10 mouse cellular contexts compared by ENCODE assay signal in the genomic region with DNA sequence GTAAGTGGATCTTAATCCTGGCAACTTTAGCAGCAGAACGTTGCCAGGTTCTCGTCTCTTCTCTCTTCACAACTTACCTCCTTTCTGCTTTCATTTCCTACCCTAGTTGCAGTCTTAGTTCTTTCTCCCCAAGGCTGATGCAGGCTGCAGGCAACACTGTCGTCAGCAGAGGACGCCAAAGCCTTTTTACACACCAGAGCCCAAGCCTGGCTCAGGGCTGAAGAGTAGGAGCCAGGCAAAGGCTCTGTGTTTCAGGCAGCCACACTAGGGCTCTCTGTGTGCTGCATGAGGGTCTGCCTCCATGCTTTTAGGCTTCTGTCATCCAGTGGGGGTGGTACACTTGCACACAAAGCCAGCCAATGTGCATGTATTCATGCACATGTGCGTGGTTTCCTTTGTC. TPM values are rescaled to one million over a fixed set of nuclear protein-coding genes. Genes with fewer than 3 reads are reported as not detected.
DNase-seq lines count a peak whose midpoint lies in the region; ATAC-seq and TF ChIP-seq lines count a peak whose summit lies in the region.
"Had no signal": no experiment of that assay in that cellular context is flagged by ENCODE, and none has a peak within 500 bp of the region (broad histone marks: within the 10 kb centered on the region; RNA-seq: fewer than 3 reads in every experiment).

No protein-coding gene starts in this region.

- intact Hi-C loops in gastrocnemius, adult 2 months (cut with DNase I), result loop anchor here (1.0 kb wide), 1 partner anchor 39 kb away; no protein-coding TSS in a partner anchor

- no peaks in the 10 kb centered on the region for H3K4me1 ChIP-seq in lung, embryonic 16.5 days (replicated peaks; ENCODE audit: control insufficient read depth, insufficient read depth, low read length)

- no peaks in the 10 kb centered on the region for H3K9me3 ChIP-seq in lung, embryonic 16.5 days (ENCODE audit: control insufficient read depth, low read length)
- H3K9me3 ChIP-seq: G1E had no signal

- no peak overlapping the region for H3K4me3 ChIP-seq in gastrocnemius, adult 2 months
- no peak overlapping the region for H3K4me3 ChIP-seq in C2C12 (ENCODE audit: insufficient read depth, poor library complexity, severe bottlenecking)
- no peak overlapping the region for H3K4me3 ChIP-seq in lung, embryonic 16.5 days (ENCODE audit: low read length)

- no peaks in the 10 kb centered on the region for H3K79me3 ChIP-seq in C2C12 (ENCODE audit: low read depth)

- no peak overlapping the region for H3K4me2 ChIP-seq in lung, embryonic 16.5 days (ENCODE audit: low read depth, low read length)

- peak; percentile 56; the same call in 1 of the 2 replicates for ATAC-seq in lung, embryonic 16.5 days (ENCODE audit: low read depth)

- H3K36me3 ChIP-seq in C2C12 (ENCODE audit: control insufficient read depth, insufficient read depth), result no peaks in the 10 kb centered on the region
- no peaks in the 10 kb centered on the region for H3K36me3 ChIP-seq in lung, embryonic 16.5 days (ENCODE audit: control insufficient read depth, insufficient read depth, low read length)
- H3K36me3 ChIP-seq: G1E had no signal

- H3K9ac ChIP-seq in lung, embryonic 16.5 days (ENCODE audit: low read length), result no peak overlapping the region

- H3K27ac ChIP-seq in gastrocnemius, adult 2 months, result no peak overlapping the region
- no peak overlapping the region for H3K27ac ChIP-seq in lung, embryonic 16.5 days (ENCODE audit: low read length)

- H3ac ChIP-seq in C2C12 (ENCODE audit: control insufficient read depth, insufficient read length, low read depth), result no peak overlapping the region

- 17% methylated on average over 5 of the region's 5 CpGs for WGBS in lung, embryonic 16.5 days

- no peaks in the 10 kb centered on the region for H3K79me2 ChIP-seq in C2C12 (ENCODE audit: control insufficient read depth, insufficient read depth)

- H3K27me3 ChIP-seq in C2C12 (ENCODE audit: control insufficient read depth, insufficient read depth, insufficient read length), result no peaks in the 10 kb centered on the region
- no peaks in the 10 kb centered on the region for H3K27me3 ChIP-seq in lung, embryonic 16.5 days (ENCODE audit: control insufficient read depth, insufficient read depth, low read depth, low read length)

- DNase-seq in gastrocnemius, adult 2 months, result peak; percentile 68
- no peak for DNase-seq in gastrocnemius, postnatal 25 days
- peak; percentile 66 for DNase-seq in cerebellum, adult 9-10 months
- peak; percentile 71 for DNase-seq in heart, postnatal 4 days
- DNase-seq in right cerebral cortex, postnatal 10 days (ENCODE audit: low spot score in 2 of 2), result peak; percentile 78 to 87
- no peak for DNase-seq in urinary bladder, adult 18-20 months (ENCODE audit: low spot score in 2 of 2)

- TF ChIP-seq CTCF in gastrocnemius, adult 2 months (IDR thresholded peaks at IDR 0.05), result peak; percentile 82
- peak; percentile 88 for TF ChIP-seq CTCF in C2C12 (IDR thresholded peaks at IDR 0.05; ENCODE audit: control insufficient read depth, insufficient read depth, insufficient read length)

TF ChIP-seq in C2C12, 6 proteins besides CTCF, POLR2A, EP300 and RAD21:
- TF ChIP-seq MAX (IDR thresholded peaks at IDR 0.05) (no peak), CEBPB (IDR thresholded peaks at IDR 0.05; ENCODE audit: low read depth) (no peak), MYOG (IDR thresholded peaks at IDR 0.05; ENCODE audit: control insufficient read depth, extremely low read depth, insufficient read length) (no peak), USF1 (IDR thresholded peaks at IDR 0.05; ENCODE audit: low read depth) (no peak), FOSL1 (IDR thresholded peaks at IDR 0.05; ENCODE audit: insufficient read depth, low read length, poor library complexity, severe bottlenecking) (no peak), MYOD1 (IDR thresholded peaks at IDR 0.05; ENCODE audit: control insufficient read depth, insufficient read length, low read depth) (no peak)

RNA-seq across cellular contexts. Expression of gene Loxl1, which starts 17.3 kb away (rescaled TPM):
- total RNA-seq in gastrocnemius, adult 2 months (2021), result 10 to 100 TPM; 10.6 to 17.9 TPM
- 10 to 100 TPM; 19.1 to 28.7 TPM for total RNA-seq in gastrocnemius, postnatal 25 days (2021)
- polyA plus RNA-seq in C2C12 (2012; fragmentation: generic; extraction: Trizol), result 5.1 TPM
- 10 to 100 TPM; 77.2 to 87.1 TPM for total RNA-seq in heart, postnatal 4 days (2021)
- polyA plus RNA-seq in lung, embryonic 16.5 days (2015; fragmentation: Nextera tagmentation; extraction: Ambion mirVana), result 38.6 and 42.4 TPM in 2 replicates
- total RNA-seq: G1E had no signal
- polyA plus RNA-seq: G1E had no signal

RNA-seq across cellular contexts. Expression of gene Tbc1d21, which starts 40.0 kb away (rescaled TPM):
- not detected for total RNA-seq in gastrocnemius, adult 2 months (2021)
- not detected for total RNA-seq in gastrocnemius, postnatal 25 days (2021)
- not detected for polyA plus RNA-seq in C2C12 (2012; fragmentation: generic; extraction: Trizol)
- total RNA-seq in heart, postnatal 4 days (2021), result not detected
- not detected in 2 replicates for polyA plus RNA-seq in lung, embryonic 16.5 days (2015; fragmentation: Nextera tagmentation; extraction: Ambion mirVana)
- total RNA-seq: G1E; heart, adult 18-20 months had no signal
- polyA plus RNA-seq: G1E had no signal

Comparison
In these comparisons a context has a peak if more than half of its experiments do, and no peak if none do; other contexts are left out.
1. DNase-seq: peak in gastrocnemius, adult 2 months (single experiment), cerebellum, adult 9-10 months (single experiment), heart, postnatal 4 days (single experiment) and right cerebral cortex, postnatal 10 days (2 of 2); none in gastrocnemius, postnatal 25 days (single experiment) and urinary bladder, adult 18-20 months (0 of 2).